Mouse (Mus musculus): ENCODE measurements around the gene Frem2.

Gene Frem2

GRCm38 (mm10) chr3:53555031-53555952 lies 101.9 kb downstream of the Frem2 start:
- DNase-seq (ENCODE audit: low spot score) = no peak

- DNase-seq (ENCODE audit: low spot score) = no peak
These were observed 104.5 kb downstream of the Frem2 start for GRCm38 (mm10) chr3:53552691-53553090.

- no peak for DNase-seq (ENCODE audit: low spot score)
These were observed 125.1 kb downstream of the Frem2 start for GRCm38 (mm10) chr3:53532091-53532490.

- no peak for DNase-seq (ENCODE audit: low spot score)
These were observed 126.8 kb downstream of the Frem2 start for GRCm38 (mm10) chr3:53530305-53530704.

GRCm38 (mm10) chr3:53525737-53526136 lies 131.4 kb downstream of the Frem2 start:
- peak; percentile 83 for DNase-seq (ENCODE audit: low spot score)

- no peak for DNase-seq (ENCODE audit: low spot score)
These were observed 134.4 kb downstream of the Frem2 start for GRCm38 (mm10) chr3:53522794-53523193.

GRCm38 (mm10) chr3:53514221-53515065 lies 142.7 kb downstream of the Frem2 start:
- DNase-seq (ENCODE audit: low spot score) = no peak

- no peak for DNase-seq (ENCODE audit: low spot score)
These were observed 144.1 kb downstream of the Frem2 start for GRCm38 (mm10) chr3:53513096-53513495.

GRCm38 (mm10) chr3:53502428-53502827 lies 154.7 kb downstream of the Frem2 start:
- peak; percentile 34 for DNase-seq (ENCODE audit: low spot score)

GRCm38 (mm10) chr3:53498351-53498905 lies 158.7 kb downstream of the Frem2 start:
- DNase-seq (ENCODE audit: low spot score) = no peak

- no peak for DNase-seq (ENCODE audit: low spot score)
These were observed 168.8 kb downstream of the Frem2 start, which contains the start of gene Stoml3 for GRCm38 (mm10) chr3:53488353-53488752. Stoml3 (plus strand) TSS chr3:53488653.

GRCm38 (mm10) chr3:53486996-53487576 lies 170.1 kb downstream of the Frem2 start:
- DNase-seq (ENCODE audit: low spot score) = no peak

- DNase-seq (ENCODE audit: low spot score) = no peak
These were observed 170.6 kb downstream of the Frem2 start for GRCm38 (mm10) chr3:53486561-53486960.

- DNase-seq (ENCODE audit: low spot score) = no peak
These were observed 173.6 kb downstream of the Frem2 start for GRCm38 (mm10) chr3:53483414-53484059.

GRCm38 (mm10) chr3:53478419-53479046 lies 178.6 kb downstream of the Frem2 start:
- no peak for DNase-seq (ENCODE audit: low spot score)

- DNase-seq (ENCODE audit: low spot score) = no peak
These were observed 179.7 kb downstream of the Frem2 start for GRCm38 (mm10) chr3:53477468-53477867.

- DNase-seq (ENCODE audit: low spot score) = peak; percentile 57
These were observed 181.3 kb downstream of the Frem2 start for GRCm38 (mm10) chr3:53475889-53476288.

- DNase-seq (ENCODE audit: low spot score) = no peak
These were observed 183.0 kb downstream of the Frem2 start for GRCm38 (mm10) chr3:53474179-53474578.

GRCm38 (mm10) chr3:53472061-53472460 lies 185.1 kb downstream of the Frem2 start:
- no peak for DNase-seq (ENCODE audit: low spot score)

GRCm38 (mm10) chr3:53469650-53470049 lies 187.5 kb downstream of the Frem2 start:
- no peak for DNase-seq (ENCODE audit: low spot score)

- no peak for DNase-seq (ENCODE audit: low spot score)
These were observed 189.8 kb downstream of the Frem2 start for GRCm38 (mm10) chr3:53467356-53467755.

All from retina, embryonic 14.5 days (tissue).